In genomic region chr4:136964990-136965421, GRCm38 (mm10) we compare ENCODE assay signal across 13 mouse cellular contexts. TPM values are rescaled to one million over a fixed set of nuclear protein-coding genes. Genes with fewer than 3 reads are reported as not detected.
A peak's percentile ranks its signal among the peaks of the same experiment; 100 is the strongest.
DNase-seq lines count a peak whose midpoint lies in the region; ATAC-seq and TF ChIP-seq lines count a peak whose summit lies in the region.
"Had no signal": no experiment of that assay in that cellular context is flagged by ENCODE, and none has a peak within 500 bp of the region (broad histone marks: within the 10 kb centered on the region; RNA-seq: fewer than 3 reads in every experiment).

No protein-coding gene starts in this region.

- TF ChIP-seq CTCF in lung, postnatal 0 days (IDR thresholded peaks at IDR 0.05), result no peak

- peaks cover 17% of the 10 kb centered on the region for H3K27me3 ChIP-seq in lung, postnatal 0 days (replicated peaks; ENCODE audit: insufficient read depth, low read length)
- H3K27me3 ChIP-seq in embryonic facial prominence, embryonic 14.5 days (replicated peaks; ENCODE audit: control insufficient read depth, insufficient read depth, low read length), result peaks cover 41% of the 10 kb centered on the region
- peaks cover 92% of the 10 kb centered on the region for H3K27me3 ChIP-seq in limb, embryonic 12.5 days
- H3K27me3 ChIP-seq in midbrain, embryonic 16.5 days (ENCODE audit: control insufficient read depth, insufficient read depth, low read depth, low read length), result peaks cover 12% of the 10 kb centered on the region

- no peaks in the 10 kb centered on the region for H3K4me1 ChIP-seq in lung, postnatal 0 days (ENCODE audit: insufficient read depth, low read depth, low read length)
- peaks cover 7% of the 10 kb centered on the region; the same call in 1 of the 2 replicates for H3K4me1 ChIP-seq in embryonic facial prominence, embryonic 14.5 days (ENCODE audit: control insufficient read depth, insufficient read depth, low read length)
- peaks cover 54% of the 10 kb centered on the region for H3K4me1 ChIP-seq in limb, embryonic 12.5 days (replicated peaks)
- H3K4me1 ChIP-seq in midbrain, embryonic 16.5 days (ENCODE audit: control insufficient read depth, insufficient read depth, low read length), result peaks cover 29% of the 10 kb centered on the region

- no peak overlapping the region for H3K4me2 ChIP-seq in lung, postnatal 0 days (replicated peaks; ENCODE audit: low read depth, low read length)
- no peak overlapping the region for H3K4me2 ChIP-seq in embryonic facial prominence, embryonic 14.5 days (ENCODE audit: low read depth, low read length)
- peak overlapping the region; percentile 20 for H3K4me2 ChIP-seq in limb, embryonic 12.5 days
- H3K4me2 ChIP-seq in midbrain, embryonic 16.5 days (ENCODE audit: low read length), result no peak overlapping the region
- H3K4me2 ChIP-seq: hindbrain, embryonic 15.5 days had no signal

- no peak overlapping the region for H3K27ac ChIP-seq in lung, postnatal 0 days (ENCODE audit: low read length)
- no peak overlapping the region for H3K27ac ChIP-seq in embryonic facial prominence, embryonic 14.5 days (replicated peaks; ENCODE audit: low read depth, low read length)
- H3K27ac ChIP-seq in limb, embryonic 12.5 days, result no peak overlapping the region
- no peak overlapping the region for H3K27ac ChIP-seq in midbrain, embryonic 16.5 days (ENCODE audit: low read length)
- H3K27ac ChIP-seq: heart, embryonic 10.5 days; hindbrain, embryonic 15.5 days; liver, embryonic 14.5 days had no signal

- DNase-seq in lung, postnatal 10 days, result peak; percentile 33
- DNase-seq in lung, postnatal 0 days (ENCODE audit: low spot score), result no peak
- peak; percentile 78 for DNase-seq in embryonic facial prominence, embryonic 14.5 days (ENCODE audit: low spot score)
- DNase-seq in c-Kit-positive CD71-positive TER-119-positive erythroid progenitor cells, embryonic 14.5 days (ENCODE audit: low spot score), result no peak
- DNase-seq in spleen, postnatal 36 days (ENCODE audit: low spot score in 2 of 2), result no peak
- DNase-seq: adrenal gland, postnatal 25 days; cerebellum, adult 2 months; kidney, postnatal 10 days had no signal

- no peak overlapping the region for H3K4me3 ChIP-seq in lung, postnatal 0 days (ENCODE audit: low read depth, low read length)
- no peak overlapping the region for H3K4me3 ChIP-seq in embryonic facial prominence, embryonic 14.5 days (ENCODE audit: low read depth, low read length)
- no peak overlapping the region for H3K4me3 ChIP-seq in limb, embryonic 12.5 days (replicated peaks)
- H3K4me3 ChIP-seq in midbrain, embryonic 16.5 days (ENCODE audit: low read depth, low read length), result no peak overlapping the region
- H3K4me3 ChIP-seq: heart, embryonic 10.5 days; hindbrain, embryonic 15.5 days had no signal

- H3K36me3 ChIP-seq in lung, postnatal 0 days (ENCODE audit: insufficient read depth, low read length), result no peaks in the 10 kb centered on the region
- no peaks in the 10 kb centered on the region for H3K36me3 ChIP-seq in embryonic facial prominence, embryonic 14.5 days (ENCODE audit: control insufficient read depth, insufficient read depth, low read length)
- H3K36me3 ChIP-seq in limb, embryonic 12.5 days, result no peaks in the 10 kb centered on the region
- no peaks in the 10 kb centered on the region for H3K36me3 ChIP-seq in midbrain, embryonic 16.5 days (ENCODE audit: control insufficient read depth, insufficient read depth, low read length)
- H3K36me3 ChIP-seq: heart, embryonic 10.5 days; hindbrain, embryonic 15.5 days had no signal

- ATAC-seq in lung, postnatal 0 days, result no peak
- peak; percentile 74 for ATAC-seq in embryonic facial prominence, embryonic 14.5 days (ENCODE audit: low read depth)
- peak; percentile 43; the same call in 1 of the 2 replicates for ATAC-seq in limb, embryonic 12.5 days (ENCODE audit: insufficient number of reproducible peaks, insufficient read depth, low FRiP score, low TSS enrichment, low read depth)
- peak; percentile 49 for ATAC-seq in midbrain, embryonic 16.5 days

- H3K9ac ChIP-seq in lung, postnatal 0 days (replicated peaks; ENCODE audit: low read depth), result no peak overlapping the region
- peak overlapping the region; percentile 25; the same call in 1 of the 2 replicates for H3K9ac ChIP-seq in embryonic facial prominence, embryonic 14.5 days (ENCODE audit: low read depth, low read length)
- H3K9ac ChIP-seq in limb, embryonic 12.5 days (replicated peaks), result no peak overlapping the region
- no peak overlapping the region for H3K9ac ChIP-seq in midbrain, embryonic 16.5 days (ENCODE audit: low read depth, low read length)
- H3K9ac ChIP-seq: hindbrain, embryonic 15.5 days; liver, embryonic 14.5 days had no signal

- WGBS in lung, postnatal 0 days, result 24% methylated on average over 15 of the region's 15 CpGs
- 13% methylated on average over 15 of the region's 15 CpGs for WGBS in embryonic facial prominence, embryonic 14.5 days
- WGBS in limb, embryonic 12.5 days, result 12% methylated on average over 15 of the region's 15 CpGs
- WGBS in midbrain, embryonic 16.5 days, result 13% methylated on average over 15 of the region's 15 CpGs

- H3K9me3 ChIP-seq in lung, postnatal 0 days (ENCODE audit: low read length), result no peaks in the 10 kb centered on the region
- H3K9me3 ChIP-seq in embryonic facial prominence, embryonic 14.5 days (ENCODE audit: control insufficient read depth, low read length), result no peaks in the 10 kb centered on the region
- no peaks in the 10 kb centered on the region for H3K9me3 ChIP-seq in limb, embryonic 12.5 days
- no peaks in the 10 kb centered on the region for H3K9me3 ChIP-seq in midbrain, embryonic 16.5 days (replicated peaks; ENCODE audit: control insufficient read depth, low read length, poor library complexity, severe bottlenecking)
- H3K9me3 ChIP-seq: heart, embryonic 10.5 days; hindbrain, embryonic 15.5 days had no signal

- no peak for TF ChIP-seq EP300 in lung, postnatal 0 days (IDR thresholded peaks at IDR 0.05)

RNA-seq across cellular contexts. Expression of gene Epha8, which starts 8.4 kb away (rescaled TPM):
- polyA plus RNA-seq in lung, postnatal 0 days (2015; fragmentation: Nextera tagmentation; extraction: Ambion mirVana), result 0.04 and 0.12 TPM in 2 replicates
- polyA plus RNA-seq in embryonic facial prominence, embryonic 14.5 days (2014; fragmentation: Nextera tagmentation; extraction: Ambion mirVana), result 1.4 and 1.7 TPM in 2 replicates
- polyA plus RNA-seq in limb, embryonic 12.5 days (2016; fragmentation: Nextera tagmentation; extraction: Ambion mirVana), result 0.28 and 0.38 TPM in 2 replicates
- polyA plus RNA-seq in midbrain, embryonic 16.5 days (2015; fragmentation: Nextera tagmentation; extraction: Ambion mirVana), result 18.4 and 20.7 TPM in 2 replicates

Comparison
In these comparisons a context has a peak if more than half of its experiments do, and no peak if none do; other contexts are left out.
1. DNase-seq: peak in lung, postnatal 10 days (single experiment) and embryonic facial prominence, embryonic 14.5 days (single experiment); none in lung, postnatal 0 days (single experiment), c-Kit-positive CD71-positive TER-119-positive erythroid progenitor cells, embryonic 14.5 days (single experiment) and spleen, postnatal 36 days (0 of 2).